Mouse (Mus musculus): Measurements from ENCODE around the gene Cox6a1. TPM values are rescaled to one million over a fixed set of nuclear protein-coding genes. Genes with fewer than 3 reads are reported as not detected.

Gene Cox6a1
- 2,037 and 2,087 TPM in 2 replicates for polyA plus RNA-seq (2015; fragmentation: Nextera tagmentation; extraction: Ambion mirVana)

- no peaks in the 10 kb centered on the region for H3K9me3 ChIP-seq (ENCODE audit: control insufficient read depth)
- peak within 1 kb of the TSS; percentile 83 for H3K4me2 ChIP-seq (replicated peaks; ENCODE audit: low read depth)
- H3K27me3 ChIP-seq (replicated peaks; ENCODE audit: control insufficient read depth, insufficient read depth, low read length): no peaks in the 10 kb centered on the region
- H3K4me3 ChIP-seq (ENCODE audit: low read depth, low read length): peak within 1 kb of the TSS; percentile 91
- no peaks in the 10 kb centered on the region for H3K4me1 ChIP-seq (replicated peaks; ENCODE audit: control insufficient read depth, insufficient read depth, low read length)
- peak; percentile 54 for TF ChIP-seq CTCF (IDR thresholded peaks at IDR 0.05; ENCODE audit: low read depth)
- WGBS: under 1% methylated on average over 69 of the region's 74 CpGs
- peak within 1 kb of the TSS; percentile 69 for H3K27ac ChIP-seq (ENCODE audit: low read depth, low read length)
- peak; percentile 89 for ATAC-seq
- H3K9ac ChIP-seq (ENCODE audit: low read depth, low read length): peak within 1 kb of the TSS; percentile 85
- H3K36me3 ChIP-seq (ENCODE audit: control insufficient read depth, insufficient read depth): peaks cover 29% of the 10 kb centered on the region
Observed at GRCm38 (mm10) chr5:115348546-115349224, at the start of gene Cox6a1. Gene Cox6a1 (minus strand): TSS chr5:115348981.

GRCm38 (mm10) chr5:115397839-115398780 lies 49.3 kb upstream of the Cox6a1 start:
- H3K36me3 ChIP-seq (ENCODE audit: control insufficient read depth, insufficient read depth): no peaks in the 10 kb centered on the region
- peak overlapping the region; percentile 60 for H3K4me2 ChIP-seq (replicated peaks; ENCODE audit: low read depth)
- no peaks in the 10 kb centered on the region for H3K27me3 ChIP-seq (replicated peaks; ENCODE audit: control insufficient read depth, insufficient read depth, low read length)
- 6% methylated on average over 48 of the region's 48 CpGs for WGBS
- no peak for TF ChIP-seq CTCF (IDR thresholded peaks at IDR 0.05; ENCODE audit: low read depth)
- H3K9me3 ChIP-seq (ENCODE audit: control insufficient read depth): no peaks in the 10 kb centered on the region
- no peak for ATAC-seq
- H3K4me3 ChIP-seq (ENCODE audit: low read depth, low read length): peak overlapping the region; percentile 15
- H3K4me1 ChIP-seq (replicated peaks; ENCODE audit: control insufficient read depth, insufficient read depth, low read length): no peaks in the 10 kb centered on the region
- H3K27ac ChIP-seq (ENCODE audit: low read depth, low read length): no peak overlapping the region
- peak overlapping the region; percentile 23 for H3K9ac ChIP-seq (ENCODE audit: low read depth, low read length)

- no peak overlapping the region for H3K27ac ChIP-seq (ENCODE audit: low read depth, low read length)
- WGBS: 72% methylated on average over 11 of the region's 11 CpGs
- no peaks in the 10 kb centered on the region for H3K36me3 ChIP-seq (ENCODE audit: control insufficient read depth, insufficient read depth)
- ATAC-seq: no peak
- H3K4me2 ChIP-seq (replicated peaks; ENCODE audit: low read depth): no peak overlapping the region
- no peaks in the 10 kb centered on the region for H3K4me1 ChIP-seq (replicated peaks; ENCODE audit: control insufficient read depth, insufficient read depth, low read length)
- no peak overlapping the region for H3K9ac ChIP-seq (ENCODE audit: low read depth, low read length)
- no peak for TF ChIP-seq CTCF (IDR thresholded peaks at IDR 0.05; ENCODE audit: low read depth)
- no peak overlapping the region for H3K4me3 ChIP-seq (ENCODE audit: low read depth, low read length)
- H3K9me3 ChIP-seq (ENCODE audit: control insufficient read depth): no peaks in the 10 kb centered on the region
- no peaks in the 10 kb centered on the region for H3K27me3 ChIP-seq (replicated peaks; ENCODE audit: control insufficient read depth, insufficient read depth, low read length)
Observed at GRCm38 (mm10) chr5:115396654-115397053, 47.9 kb upstream of the Cox6a1 start.

GRCm38 (mm10) chr5:115394836-115395235 lies 46.1 kb upstream of the Cox6a1 start:
- no peak for TF ChIP-seq CTCF (IDR thresholded peaks at IDR 0.05; ENCODE audit: low read depth)
- Histone ChIP-seq H3K4me1 (replicated peaks; ENCODE audit: control insufficient read depth, insufficient read depth, low read length) (no peaks in the 10 kb centered on the region), H3K9ac (ENCODE audit: low read depth, low read length) (no peak overlapping the region), H3K27ac (ENCODE audit: low read depth, low read length) (no peak overlapping the region), H3K27me3 (replicated peaks; ENCODE audit: control insufficient read depth, insufficient read depth, low read length) (no peaks in the 10 kb centered on the region), H3K4me3 (ENCODE audit: low read depth, low read length) (no peak overlapping the region), H3K36me3 (ENCODE audit: control insufficient read depth, insufficient read depth) (no peaks in the 10 kb centered on the region), H3K9me3 (ENCODE audit: control insufficient read depth) (no peaks in the 10 kb centered on the region), H3K4me2 (replicated peaks; ENCODE audit: low read depth) (no peak overlapping the region)
- no peak for ATAC-seq
- 24% methylated on average over 10 of the region's 10 CpGs for WGBS

GRCm38 (mm10) chr5:115394223-115394622 lies 45.4 kb upstream of the Cox6a1 start:
- Histone ChIP-seq H3K4me1 (replicated peaks; ENCODE audit: control insufficient read depth, insufficient read depth, low read length) (no peaks in the 10 kb centered on the region), H3K9ac (ENCODE audit: low read depth, low read length) (no peak overlapping the region), H3K36me3 (ENCODE audit: control insufficient read depth, insufficient read depth) (no peaks in the 10 kb centered on the region), H3K27me3 (replicated peaks; ENCODE audit: control insufficient read depth, insufficient read depth, low read length) (no peaks in the 10 kb centered on the region), H3K9me3 (ENCODE audit: control insufficient read depth) (no peaks in the 10 kb centered on the region), H3K4me2 (replicated peaks; ENCODE audit: low read depth) (no peak overlapping the region), H3K4me3 (ENCODE audit: low read depth, low read length) (no peak overlapping the region), H3K27ac (ENCODE audit: low read depth, low read length) (no peak overlapping the region)
- 4% methylated on average over 8 of the region's 8 CpGs for WGBS
- TF ChIP-seq CTCF (IDR thresholded peaks at IDR 0.05; ENCODE audit: low read depth): no peak
- no peak for ATAC-seq

GRCm38 (mm10) chr5:115392969-115393368 lies 44.2 kb upstream of the Cox6a1 start:
- no peak overlapping the region for H3K4me3 ChIP-seq (ENCODE audit: low read depth, low read length)
- no peak overlapping the region for H3K4me2 ChIP-seq (replicated peaks; ENCODE audit: low read depth)
- H3K27ac ChIP-seq (ENCODE audit: low read depth, low read length): no peak overlapping the region
- no peak for ATAC-seq
- H3K27me3 ChIP-seq (replicated peaks; ENCODE audit: control insufficient read depth, insufficient read depth, low read length): no peaks in the 10 kb centered on the region
- WGBS: 65% methylated on average over 1 of the region's 1 CpGs
- no peak for TF ChIP-seq CTCF (IDR thresholded peaks at IDR 0.05; ENCODE audit: low read depth)
- no peaks in the 10 kb centered on the region for H3K4me1 ChIP-seq (replicated peaks; ENCODE audit: control insufficient read depth, insufficient read depth, low read length)
- H3K9ac ChIP-seq (ENCODE audit: low read depth, low read length): no peak overlapping the region
- H3K36me3 ChIP-seq (ENCODE audit: control insufficient read depth, insufficient read depth): no peaks in the 10 kb centered on the region
- no peaks in the 10 kb centered on the region for H3K9me3 ChIP-seq (ENCODE audit: control insufficient read depth)

Data from intestine, postnatal 0 days (tissue).